Mouse (Mus musculus) limb, embryonic 12.5 days (tissue): Measurements from ENCODE around the gene Farp1. TPM values are rescaled to one million over a fixed set of nuclear protein-coding genes. Genes with fewer than 3 reads are reported as not detected.

Experiments
- ATAC-seq: fragments of 200-750 bp; cut with Nextera tagmentation; 2 replicates; pipeline ENCODE4 v1.8.0; 2017; ENCODE audit warnings: low read depth, moderate TSS enrichment; ENCODE audit not compliant: insufficient number of reproducible peaks, insufficient read depth, low FRiP score, low TSS enrichment
- H3K27ac ChIP-seq: fragments of 300-500 bp; sonication (generic); 2 replicates; pipeline ENCODE4 v1.5.1; 2016; ENCODE audit warnings: mild to moderate bottlenecking, moderate library complexity
- H3K27me3 ChIP-seq: fragments of 300-500 bp; sonication (generic); 2 replicates; pipeline ENCODE4 v1.6.1; 2016; ENCODE audit warnings: mild to moderate bottlenecking, moderate library complexity
- H3K36me3 ChIP-seq: fragments of 300-500 bp; sonication (generic); 2 replicates; pipeline ENCODE4 v1.6.1; 2016; ENCODE audit warnings: mild to moderate bottlenecking, moderate library complexity
- H3K4me1 ChIP-seq: fragments of 300-500 bp; sonication (generic); replicated peaks from 2 replicates; pipeline ENCODE4 v1.6.1; 2016
- H3K4me2 ChIP-seq: fragments of 300-500 bp; sonication (generic); 2 replicates; pipeline ENCODE4 v1.6.1; 2016; ENCODE audit warnings: mild to moderate bottlenecking, moderate library complexity
- H3K4me3 ChIP-seq: fragments of 300-500 bp; sonication (generic); replicated peaks from 2 replicates; pipeline ENCODE4 v1.5.1; 2016; ENCODE audit warnings: mild to moderate bottlenecking
- H3K9ac ChIP-seq: fragments of 300-500 bp; sonication (generic); replicated peaks from 2 replicates; pipeline ENCODE4 v1.6.1; 2016; ENCODE audit warnings: mild to moderate bottlenecking, moderate library complexity
- H3K9me3 ChIP-seq: fragments of 300-500 bp; sonication (generic); 2 replicates; pipeline ENCODE4 v1.6.1; 2016; ENCODE audit warnings: mild to moderate bottlenecking, moderate library complexity
- WGBS: fragments of 180-500 bp; shearing (Covaris S2); methylation state at CpG from one replicate; pipeline ENCODE4 v1.1.7; 2016; 5-methylcytosine and 5-hydroxymethylcytosine counted together
- polyA plus RNA-seq: library from polyadenylated mRNA; unstranded; fragments of >200 nt; fragmentation: Nextera tagmentation; extraction: Ambion mirVana; gene quantifications from 2 replicates; pipeline ENCODE4 v1.2.1, GENCODE M21; 2016

Gene Farp1
- polyA plus RNA-seq, 1 experiment from 2014 or later: 58.2 TPM

- no peak overlapping the region for H3K4me2 ChIP-seq
- peaks cover 33% of the 10 kb centered on the region for H3K36me3 ChIP-seq
- no peak overlapping the region for H3K4me3 ChIP-seq
- H3K27ac ChIP-seq: peak overlapping the region; percentile 67
- no peak overlapping the region for H3K9ac ChIP-seq
- WGBS: 66% methylated on average over 3 of the region's 3 CpGs
- no peaks in the 10 kb centered on the region for H3K9me3 ChIP-seq
- H3K27me3 ChIP-seq: no peaks in the 10 kb centered on the region
- peaks cover 57% of the 10 kb centered on the region for H3K4me1 ChIP-seq
- no peak for ATAC-seq
These were observed 170.5 kb downstream of the Farp1 start for GRCm38 (mm10) chr14:121205459-121205858.

DNA sequence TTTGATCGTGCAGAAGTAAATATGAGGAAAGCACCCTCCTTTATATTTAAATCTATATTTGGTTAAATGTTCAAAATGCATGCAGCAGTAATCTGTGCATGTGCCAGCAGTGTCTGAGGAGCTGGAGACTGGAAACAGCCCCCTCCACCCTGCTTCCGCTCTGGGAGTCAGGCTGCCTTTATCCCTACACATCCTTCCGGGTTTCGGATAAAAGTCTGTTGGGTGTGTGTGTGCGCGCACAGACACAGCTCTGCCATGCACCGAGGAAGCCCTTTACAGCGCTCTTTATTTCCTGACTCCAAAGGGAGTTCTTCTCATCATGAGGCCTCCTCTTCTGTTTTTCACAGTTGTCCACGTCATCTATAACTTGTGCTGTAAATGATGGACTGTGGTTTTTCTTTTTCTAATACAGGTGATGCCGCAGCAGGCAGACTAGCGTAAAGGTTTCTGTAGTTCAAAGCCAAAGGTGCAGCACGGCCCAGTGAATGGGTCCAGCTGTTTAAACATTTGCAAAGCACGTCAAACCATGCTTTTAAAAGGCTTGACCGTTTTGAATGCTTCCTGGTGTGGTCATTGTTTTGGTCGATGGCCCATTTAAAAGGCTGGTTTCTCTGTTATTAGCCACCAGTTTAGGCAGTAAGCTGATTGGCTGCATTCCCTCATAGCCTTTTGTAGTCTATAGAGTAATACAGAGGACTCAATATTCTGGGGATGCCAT, 172.6 kb downstream of the Farp1 start:
- Histone ChIP-seq H3K9ac (no peak overlapping the region), H3K9me3 (no peaks in the 10 kb centered on the region), H3K27me3 (no peaks in the 10 kb centered on the region), H3K4me2 (no peak overlapping the region), H3K4me3 (no peak overlapping the region), H3K27ac (no peak overlapping the region; the same call in 1 of the 2 replicates), H3K36me3 (peaks cover 37% of the 10 kb centered on the region), H3K4me1 (peaks cover 44% of the 10 kb centered on the region)
- 75% methylated on average over 15 of the region's 15 CpGs for WGBS
- ATAC-seq: no peak

DNA sequence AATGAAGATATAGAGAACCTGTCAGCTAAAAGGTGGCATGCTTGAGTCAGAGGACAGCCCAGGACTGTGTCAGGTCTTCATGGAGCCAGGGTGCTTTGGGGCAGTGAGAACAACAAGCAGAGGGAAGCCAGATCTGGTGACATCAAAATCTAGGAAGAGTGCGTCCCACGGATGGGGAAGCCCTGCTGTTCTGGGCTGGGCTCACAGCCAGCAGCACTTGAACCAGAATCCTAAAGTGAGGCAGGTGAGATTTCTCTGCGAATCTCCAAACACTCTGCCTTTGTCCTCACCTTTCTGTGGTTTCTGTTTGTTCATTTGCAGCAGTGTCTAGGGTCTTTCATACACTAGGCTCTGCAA, 173.1 kb downstream of the Farp1 start:
- H3K9ac ChIP-seq: no peak overlapping the region
- no peaks in the 10 kb centered on the region for H3K27me3 ChIP-seq
- peak overlapping the region; percentile 42; the same call in 1 of the 2 replicates for H3K27ac ChIP-seq
- peaks cover 39% of the 10 kb centered on the region for H3K36me3 ChIP-seq
- peaks cover 44% of the 10 kb centered on the region for H3K4me1 ChIP-seq
- 68% methylated on average over 3 of the region's 3 CpGs for WGBS
- no peak overlapping the region for H3K4me2 ChIP-seq
- H3K4me3 ChIP-seq: no peak overlapping the region
- ATAC-seq: no peak
- H3K9me3 ChIP-seq: no peaks in the 10 kb centered on the region

DNA sequence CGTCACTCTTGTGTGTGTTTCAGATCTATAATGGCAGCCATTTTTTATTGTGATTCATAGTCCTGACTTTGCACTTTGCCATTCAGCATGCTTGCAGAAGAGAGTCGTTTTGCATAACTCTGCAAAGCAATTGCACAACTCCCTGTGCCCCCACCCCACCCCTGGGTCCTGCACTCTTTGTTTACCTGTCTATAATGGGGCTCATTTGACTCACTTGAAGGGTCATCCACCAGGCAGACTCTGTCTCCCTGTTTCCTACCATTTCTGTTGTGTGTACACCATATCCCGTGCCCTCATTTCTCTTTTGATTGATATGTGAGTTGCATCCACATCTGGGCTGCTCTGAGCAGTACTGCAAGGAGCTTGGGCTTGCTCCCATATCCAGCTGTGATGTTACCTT, 175.3 kb downstream of the Farp1 start:
- no peak for ATAC-seq
- no peak overlapping the region for H3K27ac ChIP-seq
- no peak overlapping the region for H3K4me3 ChIP-seq
- H3K36me3 ChIP-seq: peaks cover 39% of the 10 kb centered on the region
- H3K9me3 ChIP-seq: no peaks in the 10 kb centered on the region
- H3K4me2 ChIP-seq: no peak overlapping the region
- H3K4me1 ChIP-seq: peaks cover 38% of the 10 kb centered on the region
- H3K9ac ChIP-seq: no peak overlapping the region
- H3K27me3 ChIP-seq: no peaks in the 10 kb centered on the region
- WGBS: 82% methylated on average over 3 of the region's 3 CpGs

GRCm38 (mm10) chr14:121213650-121214049, 178.7 kb downstream of the Farp1 start:
- ATAC-seq: no peak
- Histone ChIP-seq H3K9ac (no peak overlapping the region), H3K4me3 (no peak overlapping the region), H3K4me2 (no peak overlapping the region), H3K36me3 (peaks cover 33% of the 10 kb centered on the region), H3K27me3 (no peaks in the 10 kb centered on the region), H3K4me1 (peaks cover 21% of the 10 kb centered on the region; the same call in 1 of the 2 replicates), H3K9me3 (no peaks in the 10 kb centered on the region), H3K27ac (no peak overlapping the region)
- WGBS: 80% methylated on average over 4 of the region's 4 CpGs

DNA sequence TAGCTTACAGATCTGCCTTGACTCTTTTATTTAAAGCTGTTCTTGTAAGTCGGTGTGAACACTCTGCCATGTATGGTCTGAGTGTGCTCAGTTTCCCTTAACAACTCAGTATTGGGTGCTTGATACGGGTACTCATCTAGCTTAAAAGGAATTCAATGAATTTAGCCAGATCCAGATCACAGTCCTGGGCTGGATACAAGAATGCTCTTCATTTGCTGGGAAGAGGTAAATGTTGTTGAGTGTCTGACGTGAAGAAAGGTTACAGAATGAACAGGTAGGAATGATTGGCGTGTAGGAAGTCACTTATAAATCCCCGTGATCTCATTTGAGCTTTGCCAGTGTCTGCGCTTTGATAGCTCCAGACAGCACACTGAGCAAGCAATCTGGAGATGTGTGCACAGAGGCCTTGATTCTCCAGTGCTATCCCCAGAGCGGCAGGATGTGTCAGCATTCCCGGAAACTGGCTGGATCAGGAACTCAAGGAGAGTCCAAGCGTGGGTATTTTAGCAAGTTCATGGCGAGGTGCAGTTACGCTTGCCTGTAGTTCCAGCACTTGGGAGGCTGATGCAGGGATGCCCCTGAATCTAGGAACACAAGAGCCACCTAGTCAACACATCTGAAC, 179.7 kb downstream of the Farp1 start:
- Histone ChIP-seq H3K9ac (no peak overlapping the region), H3K4me1 (peaks cover 24% of the 10 kb centered on the region; the same call in 1 of the 2 replicates), H3K27me3 (no peaks in the 10 kb centered on the region), H3K36me3 (peaks cover 23% of the 10 kb centered on the region), H3K27ac (peak overlapping the region; percentile 67; the same call in 1 of the 2 replicates), H3K9me3 (no peaks in the 10 kb centered on the region), H3K4me3 (no peak overlapping the region), H3K4me2 (no peak overlapping the region)
- ATAC-seq: no peak
- 91% methylated on average over 11 of the region's 11 CpGs for WGBS

DNA sequence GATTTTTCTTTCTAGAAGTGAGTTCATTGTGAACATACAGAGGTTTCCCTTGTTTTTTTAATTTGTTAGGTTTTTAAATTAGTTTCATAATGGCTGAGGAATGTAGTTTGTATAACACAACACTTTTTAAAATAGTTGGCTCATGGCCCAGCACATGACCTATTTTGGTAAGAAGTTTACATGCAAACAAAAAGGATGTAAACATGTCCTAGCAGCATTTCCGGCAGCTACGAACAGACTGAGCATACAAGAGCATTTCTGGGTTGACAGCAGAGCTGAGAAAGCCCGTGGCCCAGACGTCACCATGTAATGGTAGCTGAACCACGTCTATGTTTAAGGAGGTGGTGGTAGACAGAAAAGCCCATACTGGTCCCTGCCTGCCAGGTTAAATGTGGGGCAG, 180.8 kb downstream of the Farp1 start:
- H3K27ac ChIP-seq: peak overlapping the region; percentile 66; the same call in 1 of the 2 replicates
- no peaks in the 10 kb centered on the region for H3K27me3 ChIP-seq
- ATAC-seq: no peak
- WGBS: 65% methylated on average over 5 of the region's 5 CpGs
- peaks cover 24% of the 10 kb centered on the region; the same call in 1 of the 2 replicates for H3K4me1 ChIP-seq
- H3K9ac ChIP-seq: no peak overlapping the region
- peaks cover 4% of the 10 kb centered on the region for H3K9me3 ChIP-seq
- H3K4me3 ChIP-seq: no peak overlapping the region
- H3K4me2 ChIP-seq: no peak overlapping the region
- peaks cover 18% of the 10 kb centered on the region for H3K36me3 ChIP-seq

DNA sequence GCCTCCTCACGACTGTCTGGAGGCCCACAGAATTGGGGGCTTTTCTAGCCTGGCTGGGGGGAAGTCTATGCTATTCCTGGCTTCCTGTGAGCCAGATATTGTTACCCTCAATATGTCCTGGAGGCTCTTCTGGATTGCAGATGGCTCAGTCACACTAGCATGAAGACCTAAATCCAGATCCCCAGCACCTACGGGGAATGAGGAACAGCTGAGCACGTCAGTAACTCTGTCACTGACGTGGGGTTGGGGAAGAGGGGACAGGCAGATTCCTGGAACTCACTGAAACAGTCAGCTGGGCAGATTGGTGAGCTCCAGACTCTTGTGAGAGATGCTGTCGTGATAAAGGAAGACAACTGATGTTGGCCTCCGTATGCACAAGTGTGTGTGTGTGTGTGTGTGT, 181.7 kb downstream of the Farp1 start:
- ATAC-seq: no peak
- no peak overlapping the region for H3K4me2 ChIP-seq
- H3K36me3 ChIP-seq: peaks cover 26% of the 10 kb centered on the region
- peaks cover 8% of the 10 kb centered on the region for H3K9me3 ChIP-seq
- no peak overlapping the region for H3K4me3 ChIP-seq
- no peaks in the 10 kb centered on the region for H3K27me3 ChIP-seq
- H3K4me1 ChIP-seq: peaks cover 24% of the 10 kb centered on the region; the same call in 1 of the 2 replicates
- 75% methylated on average over 6 of the region's 6 CpGs for WGBS
- 0 out of 2 replicates have a peak overlapping the region, but pooled peaks have one; percentile 41 for H3K27ac ChIP-seq
- H3K9ac ChIP-seq: no peak overlapping the region

DNA sequence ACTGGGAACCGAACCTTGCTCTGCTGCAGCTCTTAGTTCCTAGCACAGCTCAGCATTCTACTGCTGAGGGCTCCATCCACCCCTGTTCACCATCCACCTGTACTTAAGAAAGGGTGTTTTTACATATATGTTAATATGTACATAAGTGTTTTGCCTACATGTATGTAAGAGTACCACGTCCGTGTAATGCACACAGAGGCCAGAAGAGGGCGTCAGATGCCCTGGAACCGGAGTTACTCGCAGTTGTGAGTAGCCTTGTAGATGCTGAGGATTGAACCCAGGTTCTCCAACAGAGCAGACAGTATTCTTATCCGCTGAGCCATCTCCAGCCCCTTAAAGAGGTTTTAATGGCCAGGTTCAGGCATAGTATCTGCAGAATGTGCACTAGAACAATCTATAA, 183.6 kb downstream of the Farp1 start:
- no peak overlapping the region for H3K4me3 ChIP-seq
- 77% methylated on average over 7 of the region's 7 CpGs for WGBS

GRCm38 (mm10) chr14:121219226-121220039, 184.4 kb downstream of the Farp1 start:
- peaks cover 36% of the 10 kb centered on the region for H3K36me3 ChIP-seq
- H3K4me1 ChIP-seq: peaks cover 24% of the 10 kb centered on the region; the same call in 1 of the 2 replicates
- H3K9me3 ChIP-seq: peaks cover 8% of the 10 kb centered on the region
- 88% methylated on average over 10 of the region's 10 CpGs for whole genome bisulfite sequencing
- no peak overlapping the region for H3K4me2 ChIP-seq
- no peaks in the 10 kb centered on the region for H3K27me3 ChIP-seq
- no peak overlapping the region for H3K4me3 ChIP-seq
- no peak overlapping the region for H3K27ac ChIP-seq
- ATAC-seq: no peak
- H3K9ac ChIP-seq: no peak overlapping the region

More for the DNA sequence above, 183.6 kb downstream of the Farp1 start:
- Histone ChIP-seq H3K27me3 (no peaks in the 10 kb centered on the region), H3K9ac (no peak overlapping the region), H3K36me3 (peaks cover 30% of the 10 kb centered on the region), H3K9me3 (peaks cover 8% of the 10 kb centered on the region), H3K4me1 (peaks cover 24% of the 10 kb centered on the region; the same call in 1 of the 2 replicates), H3K4me2 (no peak overlapping the region), H3K27ac (no peak overlapping the region)
- ATAC-seq: no peak

- H3K27ac ChIP-seq: no peak overlapping the region
- ATAC-seq: no peak
- WGBS: 100% methylated on average over 1 of the region's 1 CpGs
These were observed 185.0 kb downstream of the Farp1 start for GRCm38 (mm10) chr14:121220040-121220322.

More at GRCm38 (mm10) chr14:121220040-121220322, 185.0 kb downstream of the Farp1 start:
- Histone ChIP-seq H3K4me2 (no peak overlapping the region), H3K9me3 (peaks cover 8% of the 10 kb centered on the region), H3K36me3 (peaks cover 42% of the 10 kb centered on the region), H3K27me3 (no peaks in the 10 kb centered on the region), H3K9ac (no peak overlapping the region), H3K4me1 (peaks cover 24% of the 10 kb centered on the region), H3K4me3 (no peak overlapping the region)
